Mouse (Mus musculus) A20 (cell line): ENCODE data around the gene Mospd3.

ENCODE experiments used
- DNase-seq: peaks from one replicate; pipeline ENCODE4 v3.0.0-alpha.2; 2011; ENCODE audit warnings: low read depth, low spot score

Gene Mospd3

DNA sequence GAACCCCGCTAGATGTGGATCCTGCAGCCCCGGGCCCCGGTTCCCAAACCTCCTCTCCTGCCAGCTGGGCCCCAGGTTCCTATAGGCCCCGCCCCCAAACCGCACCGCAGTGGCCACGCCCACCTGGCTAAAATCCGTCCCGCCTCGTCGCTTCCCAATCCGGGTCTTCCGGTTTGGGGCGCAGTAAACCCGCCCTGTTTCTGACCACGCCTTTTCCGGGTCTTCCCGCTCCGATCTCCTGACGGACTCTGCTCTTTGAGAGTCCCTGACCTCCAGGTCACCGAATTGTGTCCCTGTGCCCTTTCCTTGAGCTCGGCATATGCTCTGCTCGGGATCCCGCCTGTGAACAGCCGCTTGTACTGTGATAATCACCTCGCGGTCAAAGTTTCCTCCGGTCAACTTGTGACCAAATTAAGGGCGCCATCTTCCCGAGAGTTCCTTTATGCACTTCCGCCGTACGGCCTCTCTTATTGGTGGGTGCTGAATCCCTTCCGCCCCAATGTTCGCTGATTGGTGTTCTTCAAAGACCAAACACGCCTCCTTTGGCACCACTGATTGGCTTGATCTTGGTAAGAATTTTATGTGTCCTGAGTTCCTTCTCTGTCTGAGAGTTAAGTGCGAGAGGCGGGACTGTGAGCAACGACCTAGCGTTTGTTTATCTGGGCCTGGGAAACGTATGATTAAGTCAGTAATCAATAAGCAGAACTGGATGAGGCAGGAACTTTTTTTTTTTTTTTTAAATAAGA, at the start of gene Mospd3:
TSS of gene Mospd3 (minus strand) at position 440 of the 746 bp plus-strand sequence.
- peak; percentile 99 for DNase-seq

DNA sequence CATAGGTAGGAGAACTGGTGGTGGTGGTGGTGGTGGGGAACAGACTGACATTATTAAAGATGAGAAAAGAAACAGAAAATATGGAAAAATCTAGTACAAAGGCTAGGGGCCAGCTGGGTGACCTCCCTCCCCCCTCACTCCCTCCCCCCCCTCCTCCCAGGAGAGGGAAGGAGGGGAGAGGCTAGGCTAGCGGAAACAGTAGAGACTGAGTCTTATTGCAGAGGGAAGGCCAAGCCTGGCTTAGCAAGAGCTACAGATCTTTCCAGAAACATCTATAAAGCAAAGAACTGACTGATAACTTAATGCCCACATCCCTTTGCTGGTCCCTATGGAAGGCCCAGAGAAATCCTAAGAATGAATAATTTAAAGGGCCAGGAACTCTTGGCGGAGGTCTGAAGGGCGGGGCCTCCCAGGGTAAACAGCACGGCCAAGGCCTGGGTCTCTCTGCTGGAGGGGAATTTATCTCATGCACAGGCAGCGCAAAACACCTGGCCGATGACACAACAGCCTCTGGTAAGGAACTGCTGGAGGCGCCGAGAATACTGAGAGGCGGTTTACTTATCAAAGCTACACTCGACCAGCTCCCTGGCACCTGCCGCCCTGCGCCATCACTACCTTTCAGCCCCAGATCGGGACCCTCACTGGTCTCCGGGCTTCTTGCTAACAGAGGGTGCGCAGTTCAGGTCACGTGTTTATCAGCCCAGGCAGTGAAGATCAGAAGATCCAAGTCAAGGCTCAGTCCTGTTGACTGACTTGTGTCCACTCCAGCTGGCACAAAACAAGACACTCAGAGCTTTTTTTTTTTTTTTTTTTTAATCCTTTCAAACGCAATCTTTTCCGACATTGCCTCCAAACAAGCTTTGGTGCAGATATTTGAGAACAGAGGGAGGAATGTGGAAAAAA, 49.1 kb upstream of the Mospd3 start:
- peak; percentile 94 for DNase-seq

GRCm38 (mm10) chr5:137649251-137649650, 48.4 kb upstream of the Mospd3 start:
- DNase-seq: peak; percentile 80

- peak; percentile 25 for DNase-seq
These were observed 47.2 kb upstream of the Mospd3 start for GRCm38 (mm10) chr5:137647827-137648601.

DNA sequence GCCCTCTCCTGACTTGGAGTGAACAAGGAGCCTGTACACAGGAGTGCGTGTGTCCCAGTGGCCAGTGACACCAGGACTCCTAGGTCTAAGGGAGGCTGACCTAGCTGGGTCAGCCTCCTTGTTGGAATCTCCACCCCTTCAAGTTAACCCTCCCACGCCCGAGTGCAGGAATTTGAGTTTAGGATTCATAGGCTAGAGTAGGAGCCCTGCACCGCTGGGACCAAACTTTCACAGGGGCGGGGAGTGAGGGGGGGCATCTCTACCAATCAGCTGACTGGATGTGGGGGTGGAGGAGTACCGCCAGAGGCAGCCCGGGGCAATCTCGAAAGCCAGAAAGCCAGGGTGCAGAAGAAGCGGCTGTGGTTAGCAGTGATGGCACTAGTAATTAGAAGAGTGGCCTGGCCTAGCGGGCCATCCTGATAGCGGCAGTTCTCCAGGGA, 44.8 kb upstream of the Mospd3 start, which contains the start of gene Irs3:
TSS of gene Irs3 (minus strand) at position 63 of the 440 bp plus-strand sequence.
- no peak for DNase-seq

DNA sequence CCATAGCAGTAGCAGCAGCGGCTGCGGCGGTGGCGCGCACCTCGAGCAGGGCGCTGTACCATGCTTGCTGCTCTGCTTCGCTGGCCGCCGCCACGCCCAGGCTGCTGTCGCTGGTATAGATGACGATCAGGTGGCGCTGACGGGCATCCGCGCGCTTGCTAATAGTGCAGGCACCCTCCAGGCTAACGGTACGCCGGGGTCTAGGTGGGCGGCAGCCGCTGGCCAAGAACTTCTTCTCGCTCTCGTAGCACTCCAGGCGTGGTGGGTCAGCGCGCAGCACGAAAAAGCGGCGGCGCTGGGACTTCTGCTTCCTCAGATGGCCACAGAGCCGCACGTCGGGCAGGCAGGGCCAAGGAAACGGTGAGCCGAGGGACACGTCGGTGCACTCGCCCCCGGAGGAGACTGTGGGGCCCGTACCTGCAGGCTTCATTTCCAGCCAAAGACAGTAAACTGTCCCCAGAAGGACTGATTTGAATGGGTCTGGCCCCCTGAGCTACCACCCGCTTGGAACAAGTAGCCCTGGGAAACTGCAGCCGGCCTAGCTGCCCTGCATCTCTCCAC, 44.3 kb upstream of the Mospd3 start:
- DNase-seq: no peak

- DNase-seq: no peak
These were observed 43.6 kb upstream of the Mospd3 start for GRCm38 (mm10) chr5:137644484-137644883.

DNA sequence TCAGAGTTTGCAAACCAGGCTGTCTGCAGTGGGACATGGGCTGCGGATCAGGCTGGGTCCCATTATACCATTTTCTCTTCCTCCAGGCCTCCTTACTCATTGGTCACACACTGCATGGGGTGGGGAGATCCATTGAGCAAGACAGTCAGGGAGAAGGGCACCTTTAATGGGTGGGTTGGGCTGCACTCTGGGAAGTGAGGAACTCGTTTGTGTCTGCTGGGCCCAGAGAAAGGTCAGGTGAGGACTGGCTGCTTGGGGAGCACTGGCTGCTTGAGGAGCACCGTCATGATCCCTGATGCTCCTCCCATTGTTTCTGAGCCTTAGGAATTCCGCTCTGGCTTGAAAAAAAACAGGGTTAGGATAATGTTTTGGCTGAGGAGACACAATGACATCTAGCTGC, 42.0 kb upstream of the Mospd3 start:
- no peak for DNase-seq

DNA sequence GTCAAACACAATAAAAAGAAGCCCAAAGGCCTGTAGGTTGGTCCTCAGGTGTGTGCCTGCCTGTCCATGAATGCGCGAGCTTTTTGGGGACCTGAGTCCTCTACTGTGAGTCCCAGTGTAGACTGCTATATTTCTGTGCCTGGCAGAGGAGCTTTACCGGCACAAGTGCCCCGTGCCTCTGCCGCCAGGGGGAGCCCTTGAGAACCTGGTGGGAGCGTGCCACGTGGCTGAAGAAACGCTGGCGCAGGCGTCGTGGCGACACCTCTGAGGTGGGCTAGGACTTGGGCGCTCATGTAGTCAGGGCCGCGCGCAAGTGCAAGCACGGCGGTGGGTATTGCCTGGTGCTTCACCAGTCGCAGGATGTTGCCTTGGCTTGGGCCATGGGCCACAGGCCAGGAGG, 40.2 kb upstream of the Mospd3 start, which contains the start of gene Sap25:
TSS of gene Sap25 (plus strand) at position 281 of the 400 bp plus-strand sequence.
- DNase-seq: peak; percentile 48

DNA sequence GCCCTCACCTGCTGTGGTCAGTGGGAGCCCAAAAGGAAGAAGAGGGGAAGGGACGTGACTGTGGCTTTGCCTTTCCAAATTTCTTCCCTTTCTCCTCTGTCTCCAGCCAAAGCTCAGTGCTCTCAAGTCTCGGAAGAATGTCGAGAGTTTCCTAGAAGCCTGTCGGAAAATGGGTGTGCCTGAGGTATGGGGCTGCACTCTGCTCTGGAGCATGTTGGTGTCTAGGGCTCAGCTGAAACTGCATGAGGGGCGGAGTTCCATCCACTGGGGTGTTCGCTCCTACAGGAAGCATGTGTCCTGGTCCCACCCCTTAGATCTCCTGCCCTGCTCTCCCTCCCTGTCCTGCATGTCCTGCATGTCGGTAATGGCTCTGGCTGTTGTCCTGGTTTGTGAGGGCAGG, 38.6 kb upstream of the Mospd3 start:
- no peak for DNase-seq

DNA sequence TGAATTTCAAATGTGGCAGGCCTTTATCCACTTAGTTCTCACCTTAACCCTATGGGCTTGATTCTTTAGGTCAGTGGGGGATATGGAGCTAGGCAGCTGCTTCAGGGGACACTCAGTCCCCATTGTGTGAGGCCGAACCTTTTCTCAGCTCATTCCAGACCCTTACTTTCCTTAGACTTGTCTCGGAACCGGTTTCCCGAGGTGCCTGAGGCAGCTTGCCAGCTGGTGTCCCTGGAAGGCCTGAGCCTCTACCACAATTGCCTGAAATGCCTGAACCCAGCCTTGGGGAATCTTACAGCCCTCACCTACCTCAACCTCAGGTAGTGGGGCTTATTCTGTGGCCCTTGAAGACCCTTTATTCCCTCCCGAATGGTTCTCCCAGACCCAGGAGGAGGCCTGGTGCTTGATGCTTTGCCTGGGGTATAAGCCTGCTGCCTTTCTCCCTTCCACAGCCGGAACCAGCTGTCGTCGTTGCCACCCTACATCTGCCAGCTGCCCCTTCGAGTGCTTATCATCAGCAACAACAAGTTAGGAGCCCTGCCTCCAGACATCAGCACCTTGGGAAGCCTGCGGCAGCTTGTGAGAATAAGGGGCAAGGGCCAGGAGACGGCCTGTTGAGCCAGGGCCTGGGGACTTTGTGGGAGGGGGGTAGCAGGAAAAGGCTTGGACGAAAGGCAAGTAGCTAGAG, 32.7 kb upstream of the Mospd3 start:
- DNase-seq: no peak

DNA sequence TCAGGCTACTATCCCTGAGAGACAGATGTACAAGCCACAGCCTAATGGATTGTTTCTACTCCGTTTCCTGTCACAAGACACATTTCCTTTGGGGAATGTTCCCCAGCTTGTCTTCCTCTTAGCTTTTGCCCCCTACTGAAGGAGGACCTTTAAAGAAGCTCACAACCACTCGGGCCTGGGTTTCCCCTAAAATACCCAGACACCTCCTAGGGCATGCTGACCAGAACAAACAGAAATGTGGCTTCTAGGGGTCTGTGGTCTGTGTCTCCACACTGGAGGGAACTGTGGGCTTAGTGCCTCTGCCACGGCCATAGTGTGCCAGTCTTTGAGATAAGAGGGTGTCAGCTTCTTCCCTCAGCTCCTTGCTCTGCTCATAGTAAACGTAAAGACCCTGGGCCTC, 30.7 kb upstream of the Mospd3 start:
- DNase-seq: no peak

GRCm38 (mm10) chr5:137631171-137631570, 30.3 kb upstream of the Mospd3 start:
- DNase-seq: peak; percentile 85

GRCm38 (mm10) chr5:137630602-137631001, 29.7 kb upstream of the Mospd3 start:
- peak; percentile 57 for DNase-seq

DNA sequence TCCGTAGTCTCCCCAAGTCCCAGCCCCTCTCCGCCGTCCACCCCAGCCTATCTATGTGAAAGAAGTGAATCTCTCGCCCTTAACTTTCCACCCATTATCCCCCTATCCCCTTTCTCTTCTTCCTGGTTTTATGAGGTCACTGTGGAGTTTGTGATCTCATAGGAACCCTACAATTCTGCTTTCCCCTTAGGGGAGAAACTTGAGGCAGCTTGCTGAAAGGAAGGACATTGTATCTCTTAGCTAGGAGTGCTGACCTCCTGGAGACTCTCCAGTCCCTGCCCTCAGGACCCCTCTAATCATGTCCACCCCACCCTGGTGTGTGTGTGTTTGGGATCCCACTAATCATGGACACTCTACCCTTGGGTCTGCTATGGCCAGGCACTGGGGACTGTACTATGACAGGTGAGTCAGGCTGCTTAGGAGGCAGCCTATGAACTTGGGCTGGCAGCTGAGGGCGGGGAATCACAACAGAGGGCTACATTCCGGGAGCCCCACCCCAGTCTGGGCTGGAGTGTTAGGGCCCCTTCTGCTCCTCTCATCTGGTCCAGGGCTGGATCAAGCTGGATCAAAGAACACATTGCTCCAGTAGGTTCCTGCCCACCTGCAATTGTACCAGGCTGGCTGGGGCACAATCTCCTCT, 29.2 kb upstream of the Mospd3 start:
- DNase-seq: peak; percentile 73

- DNase-seq: peak; percentile 92
These were observed 28.5 kb upstream of the Mospd3 start for GRCm38 (mm10) chr5:137629306-137629721.

DNA sequence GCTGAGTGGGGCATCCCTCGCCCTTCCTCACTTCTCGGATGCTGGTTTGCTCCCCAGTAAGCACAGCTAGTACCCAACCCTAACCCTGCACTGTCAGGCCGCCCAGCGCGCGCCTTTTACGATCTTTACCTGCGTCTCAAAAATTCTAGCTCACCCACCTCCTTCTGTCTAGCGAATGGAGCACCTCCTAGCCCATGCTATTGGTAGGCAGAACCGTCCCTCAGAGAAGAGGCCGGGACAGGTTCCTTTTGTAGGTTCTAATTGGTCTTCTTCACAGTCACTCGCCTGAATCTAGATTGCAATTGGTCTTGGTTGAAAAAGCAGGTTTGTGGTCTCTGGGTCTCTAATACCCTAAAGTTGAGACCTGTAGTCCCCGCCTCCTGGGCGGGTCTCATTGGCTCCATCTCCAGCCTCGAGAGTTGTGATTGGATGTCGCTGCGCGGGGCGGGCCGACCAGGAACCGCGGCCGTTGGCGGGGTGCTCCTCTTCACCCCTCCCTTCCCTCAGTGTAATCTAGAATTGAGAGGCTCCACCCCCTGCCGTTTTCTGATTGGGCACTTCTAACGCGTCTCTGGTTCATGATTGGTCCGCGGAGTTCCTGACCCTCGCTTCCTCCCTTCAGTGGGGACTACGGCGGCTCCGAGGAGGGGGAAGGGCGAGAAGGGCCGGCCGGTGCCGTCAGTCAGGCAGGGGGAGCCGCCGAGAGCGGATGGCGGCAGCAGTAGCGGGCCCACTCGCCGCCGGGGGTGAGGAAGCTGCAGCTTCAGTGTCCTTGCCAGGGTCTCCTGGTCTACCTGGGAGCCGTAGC, 27.8 kb upstream of the Mospd3 start, which contains the start of the genes Fbxo24, Lrch4 and Gm20605:
TSS of gene Fbxo24 (minus strand) at position 505 of the 808 bp plus-strand sequence.
TSS of gene Lrch4 (plus strand) at position 624 of the 808 bp plus-strand sequence.
TSS of gene Gm20605 (plus strand) at position 678 of the 808 bp plus-strand sequence.
- peak; percentile 100 for DNase-seq

DNA sequence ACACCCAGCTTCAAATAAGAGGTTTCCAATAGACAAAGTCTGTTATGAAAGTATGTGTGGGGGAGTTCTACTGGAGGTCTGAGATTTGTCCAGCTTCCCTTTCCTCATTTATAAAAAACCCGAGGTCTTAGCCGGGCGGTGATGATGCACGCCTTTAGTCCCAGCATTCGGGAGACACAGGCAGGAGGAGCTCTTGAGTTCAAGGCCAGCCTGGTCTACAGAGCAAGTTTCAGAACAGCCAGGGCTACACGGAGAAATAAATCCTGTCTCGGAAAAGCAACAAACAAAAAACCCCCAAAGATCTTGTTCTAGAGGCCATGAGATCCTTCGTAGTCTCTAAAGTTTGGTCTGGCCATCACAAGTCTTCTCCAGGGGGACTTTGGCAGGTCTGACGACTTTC, 27.1 kb upstream of the Mospd3 start:
- DNase-seq: no peak

DNA sequence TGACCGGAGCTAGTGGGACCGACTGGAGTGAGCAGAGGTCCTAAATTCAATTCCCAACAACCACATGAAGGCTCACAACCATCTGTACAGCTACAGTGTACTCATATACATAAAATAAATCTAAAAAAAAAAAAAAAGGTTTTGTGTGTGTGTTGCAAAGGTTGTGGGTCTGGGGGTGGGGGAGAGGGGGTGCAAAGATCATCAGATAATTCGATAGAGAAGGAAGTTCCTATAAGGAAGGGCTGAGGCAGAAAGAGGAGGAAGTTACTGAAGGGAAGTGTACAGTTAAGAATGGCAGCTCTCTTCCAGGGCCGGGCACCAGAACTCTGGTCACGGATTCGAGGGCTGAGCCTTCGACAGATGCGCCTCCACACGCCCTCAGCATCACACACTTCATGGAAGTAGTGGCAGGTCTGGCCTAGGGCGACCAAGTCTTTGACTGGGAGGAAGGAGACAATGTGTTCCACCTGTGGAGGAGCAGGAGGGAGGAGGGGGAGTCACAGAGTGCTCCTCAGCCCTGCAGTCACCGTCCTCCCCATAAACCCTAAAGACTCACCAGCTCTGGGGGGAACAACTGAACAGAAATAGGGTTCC, 23.2 kb upstream of the Mospd3 start:
- DNase-seq: no peak
